Mouse (Mus musculus): ENCODE data around the gene Tenm4. TPM values are rescaled to one million over a fixed set of nuclear protein-coding genes. Genes with fewer than 3 reads are reported as not detected.

The Tenm4 gene
- polyA plus RNA-seq, 1 experiment from 2014 or later, result 31.5 TPM

DNA sequence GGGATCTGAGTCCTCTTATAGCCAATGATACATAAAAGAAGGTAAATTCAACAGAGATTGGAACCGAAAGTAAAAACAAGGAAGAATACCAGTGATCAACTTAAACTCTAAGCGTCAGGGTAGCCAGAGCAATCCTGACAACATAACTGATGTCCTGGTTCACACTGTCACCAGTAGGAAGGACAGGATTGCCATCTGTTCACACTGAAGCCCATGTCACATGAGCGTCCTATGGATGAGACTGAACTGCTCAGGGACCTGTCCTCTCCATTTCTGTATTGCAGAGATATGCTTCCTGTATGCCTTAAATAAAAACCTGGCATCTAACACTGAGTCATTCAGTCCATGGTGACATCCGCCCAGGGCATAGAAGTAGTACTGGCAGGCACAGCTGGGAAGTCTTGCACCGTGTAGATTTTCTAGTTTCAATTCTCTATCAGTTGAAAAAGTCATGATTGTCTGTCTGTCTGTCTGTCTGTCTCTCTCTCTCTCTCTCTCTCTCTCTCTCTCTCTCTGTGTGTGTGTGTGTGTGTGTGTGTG is 684.9 kb downstream of the Tenm4 start:
- WGBS, result 90% methylated on average over 5 of the region's 5 CpGs
- Histone ChIP-seq H3K27ac (replicated peaks) (no peak overlapping the region), H3K4me3 (no peak overlapping the region), H3K4me1 (peaks cover 13% of the 10 kb centered on the region), H3K27me3 (replicated peaks; ENCODE audit: low read depth, poor library complexity, severe bottlenecking) (no peaks in the 10 kb centered on the region), H3K9me3 (no peaks in the 10 kb centered on the region), H3K36me3 (replicated peaks) (peaks cover 75% of the 10 kb centered on the region)
- no peak for DNase-seq (ENCODE audit: low spot score)

- Histone ChIP-seq H3K36me3 (replicated peaks) (peaks cover 69% of the 10 kb centered on the region), H3K27me3 (replicated peaks; ENCODE audit: low read depth, poor library complexity, severe bottlenecking) (no peaks in the 10 kb centered on the region), H3K9me3 (no peaks in the 10 kb centered on the region), H3K27ac (replicated peaks) (no peak overlapping the region), H3K4me3 (no peak overlapping the region), H3K4me1 (peaks cover 13% of the 10 kb centered on the region)
- DNase-seq (ENCODE audit: low spot score), result no peak
- WGBS, result 84% methylated on average over 4 of the region's 4 CpGs
Observed at GRCm38 (mm10) chr7:96856518-96856917, 685.5 kb downstream of the Tenm4 start.

- H3K27me3 ChIP-seq (replicated peaks; ENCODE audit: low read depth, poor library complexity, severe bottlenecking), result no peaks in the 10 kb centered on the region
- no peak overlapping the region for H3K27ac ChIP-seq (replicated peaks)
- no peak overlapping the region for H3K4me3 ChIP-seq
- no peak for DNase-seq (ENCODE audit: low spot score)
- H3K36me3 ChIP-seq (replicated peaks), result peaks cover 70% of the 10 kb centered on the region
- 85% methylated on average over 2 of the region's 2 CpGs for WGBS
- no peaks in the 10 kb centered on the region for H3K9me3 ChIP-seq
- peaks cover 19% of the 10 kb centered on the region for H3K4me1 ChIP-seq
Observed at GRCm38 (mm10) chr7:96859077-96859476, 688.0 kb downstream of the Tenm4 start.

DNA sequence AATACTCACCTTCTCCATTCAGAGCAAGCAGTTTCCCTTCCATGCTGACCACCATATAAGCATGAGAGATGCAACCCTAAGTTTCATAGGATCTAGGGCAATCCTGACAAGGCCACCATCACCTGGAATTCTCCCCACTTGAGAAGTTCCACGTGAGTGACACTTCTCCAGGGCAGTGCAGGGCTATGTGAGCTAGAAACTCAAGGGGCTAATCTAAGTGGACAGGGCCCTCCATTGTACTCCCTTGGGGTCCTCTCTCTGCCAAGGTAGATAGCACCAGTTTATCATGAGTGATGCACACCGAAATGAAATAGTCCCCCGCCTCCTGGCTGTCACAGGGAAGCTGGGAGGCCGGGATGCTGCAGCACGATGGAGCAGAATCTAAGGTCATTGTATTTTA is 688.6 kb downstream of the Tenm4 start:
- H3K4me1 ChIP-seq, result peaks cover 19% of the 10 kb centered on the region
- no peaks in the 10 kb centered on the region for H3K27me3 ChIP-seq (replicated peaks; ENCODE audit: low read depth, poor library complexity, severe bottlenecking)
- no peak overlapping the region for H3K4me3 ChIP-seq
- H3K27ac ChIP-seq (replicated peaks), result no peak overlapping the region
- WGBS, result 85% methylated on average over 5 of the region's 5 CpGs
- no peaks in the 10 kb centered on the region for H3K9me3 ChIP-seq
- H3K36me3 ChIP-seq (replicated peaks), result peaks cover 70% of the 10 kb centered on the region
- no peak for DNase-seq (ENCODE audit: low spot score)

GRCm38 (mm10) chr7:96860650-96861049 is 689.6 kb downstream of the Tenm4 start:
- peak overlapping the region; percentile 35; the same call in 1 of the 2 replicates for H3K27ac ChIP-seq (replicated peaks)
- H3K4me3 ChIP-seq, result no peak overlapping the region
- H3K4me1 ChIP-seq, result peaks cover 19% of the 10 kb centered on the region
- DNase-seq (ENCODE audit: low spot score), result no peak
- no peaks in the 10 kb centered on the region for H3K27me3 ChIP-seq (replicated peaks; ENCODE audit: low read depth, poor library complexity, severe bottlenecking)
- H3K36me3 ChIP-seq (replicated peaks), result peaks cover 71% of the 10 kb centered on the region
- no peaks in the 10 kb centered on the region for H3K9me3 ChIP-seq
- 57% methylated on average over 4 of the region's 4 CpGs for WGBS

DNA sequence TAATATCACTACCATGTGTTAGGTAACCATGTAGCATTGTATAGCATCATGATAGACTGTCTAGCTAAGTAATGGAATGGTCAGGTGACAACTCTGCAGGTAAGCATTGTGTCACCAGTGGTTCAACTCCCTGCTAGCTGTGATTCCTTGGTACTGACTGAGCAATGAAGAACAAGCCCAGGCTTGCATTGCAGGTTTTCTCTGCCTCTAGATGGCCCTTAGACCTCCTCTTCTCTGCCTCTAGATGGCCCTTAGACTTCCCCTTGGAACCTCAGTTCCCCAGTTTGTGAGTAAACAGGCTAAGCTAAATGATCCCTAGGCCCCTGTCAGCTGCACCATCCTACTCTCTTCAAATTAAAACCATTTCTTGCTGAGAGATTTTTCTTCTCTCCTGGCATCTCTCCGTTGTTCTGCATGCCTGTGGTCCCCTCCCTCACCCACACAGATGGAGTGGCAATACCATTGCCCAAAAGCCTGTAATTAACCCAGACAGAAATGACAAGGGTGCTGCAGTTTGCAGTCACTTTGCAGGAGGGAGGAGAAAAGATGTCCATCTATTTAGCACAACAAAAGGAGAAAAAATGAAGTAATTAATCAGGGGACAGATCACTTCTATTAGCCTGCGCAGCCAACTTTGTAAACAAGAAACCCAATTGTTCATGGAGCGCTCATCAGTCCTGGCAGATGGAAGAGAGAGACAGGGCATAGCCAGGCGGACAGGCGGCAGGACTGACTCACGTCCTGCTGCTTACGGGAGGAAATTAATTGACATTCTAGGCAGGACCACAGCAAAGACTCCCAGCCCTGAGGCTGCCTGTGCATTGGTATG is 694.1 kb downstream of the Tenm4 start:
- peaks cover 88% of the 10 kb centered on the region for H3K36me3 ChIP-seq (replicated peaks)
- 59% methylated on average over 7 of the region's 7 CpGs for WGBS
- peaks cover 13% of the 10 kb centered on the region for H3K4me1 ChIP-seq
- H3K27ac ChIP-seq (replicated peaks), result no peak overlapping the region
- no peak for DNase-seq (ENCODE audit: low spot score)
- no peaks in the 10 kb centered on the region for H3K27me3 ChIP-seq (replicated peaks; ENCODE audit: low read depth, poor library complexity, severe bottlenecking)
- H3K9me3 ChIP-seq, result no peaks in the 10 kb centered on the region
- no peak overlapping the region for H3K4me3 ChIP-seq

GRCm38 (mm10) chr7:96869079-96869810 is 698.2 kb downstream of the Tenm4 start:
- H3K4me1 ChIP-seq, result no peaks in the 10 kb centered on the region; the same call in 1 of the 2 replicates
- H3K9me3 ChIP-seq, result no peaks in the 10 kb centered on the region
- H3K4me3 ChIP-seq, result no peak overlapping the region
- DNase-seq (ENCODE audit: low spot score), result no peak
- no peaks in the 10 kb centered on the region for H3K27me3 ChIP-seq (replicated peaks; ENCODE audit: low read depth, poor library complexity, severe bottlenecking)
- H3K27ac ChIP-seq (replicated peaks), result no peak overlapping the region
- peaks cover 94% of the 10 kb centered on the region for H3K36me3 ChIP-seq (replicated peaks)
- WGBS, result 91% methylated on average over 16 of the region's 16 CpGs

GRCm38 (mm10) chr7:96870473-96870872 is 699.4 kb downstream of the Tenm4 start:
- no peak overlapping the region for H3K27ac ChIP-seq (replicated peaks)
- DNase-seq (ENCODE audit: low spot score), result no peak
- no peaks in the 10 kb centered on the region for H3K9me3 ChIP-seq
- peaks cover 96% of the 10 kb centered on the region for H3K36me3 ChIP-seq (replicated peaks)
- no peaks in the 10 kb centered on the region for H3K27me3 ChIP-seq (replicated peaks; ENCODE audit: low read depth, poor library complexity, severe bottlenecking)
- H3K4me1 ChIP-seq, result no peaks in the 10 kb centered on the region
- H3K4me3 ChIP-seq, result no peak overlapping the region
- WGBS, result 91% methylated on average over 8 of the region's 8 CpGs

DNA sequence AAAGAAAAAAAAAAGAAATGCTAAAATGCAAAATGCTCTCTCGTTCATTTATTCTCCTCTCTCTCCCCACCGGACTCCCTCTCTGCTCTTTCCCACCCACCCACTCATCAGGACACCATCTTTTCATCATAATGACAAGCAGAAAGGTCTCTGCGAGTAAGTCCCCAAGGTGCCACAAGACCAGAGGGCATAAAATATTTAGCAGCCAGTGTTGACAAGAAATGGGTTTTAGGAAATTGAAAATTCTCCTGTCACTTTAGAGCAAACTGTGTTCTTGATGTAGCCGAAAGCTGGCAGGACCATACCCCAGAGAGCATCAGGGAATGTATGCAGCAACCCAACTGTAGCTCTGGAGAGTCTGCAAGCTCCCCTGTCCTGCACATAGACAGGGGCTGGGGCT is 700.0 kb downstream of the Tenm4 start:
- H3K4me1 ChIP-seq, result no peaks in the 10 kb centered on the region
- no peaks in the 10 kb centered on the region for H3K9me3 ChIP-seq
- no peak overlapping the region for H3K27ac ChIP-seq (replicated peaks)
- 91% methylated on average over 4 of the region's 4 CpGs for WGBS
- H3K36me3 ChIP-seq (replicated peaks), result peaks cover 92% of the 10 kb centered on the region
- no peak overlapping the region for H3K4me3 ChIP-seq
- no peak for DNase-seq (ENCODE audit: low spot score)
- H3K27me3 ChIP-seq (replicated peaks; ENCODE audit: low read depth, poor library complexity, severe bottlenecking), result no peaks in the 10 kb centered on the region

- WGBS, result 88% methylated on average over 7 of the region's 7 CpGs
Observed at GRCm38 (mm10) chr7:96878511-96879276, 707.6 kb downstream of the Tenm4 start.

DNA sequence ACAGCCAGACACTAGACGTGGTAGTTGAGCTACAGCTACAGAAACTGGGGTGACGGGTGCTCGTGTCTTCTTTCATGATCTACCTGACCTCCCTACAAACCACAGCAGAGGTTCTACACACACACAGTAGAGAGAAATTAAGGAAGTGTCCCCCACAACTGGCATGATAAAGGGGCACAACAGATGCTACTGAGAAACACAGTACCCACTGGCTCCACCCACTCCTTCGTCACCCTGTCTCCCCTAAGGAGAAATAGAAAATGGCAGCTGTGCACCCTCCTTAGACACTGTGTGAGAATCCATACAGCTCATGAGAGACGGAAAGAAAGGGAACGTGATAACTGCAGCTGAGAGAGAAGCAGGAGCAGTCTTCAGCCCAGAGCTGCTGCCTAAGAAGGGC is 708.5 kb downstream of the Tenm4 start:
- H3K4me3 ChIP-seq, result no peak overlapping the region
- no peaks in the 10 kb centered on the region; the same call in 1 of the 2 replicates for H3K4me1 ChIP-seq

More at GRCm38 (mm10) chr7:96878511-96879276, 707.6 kb downstream of the Tenm4 start:
- Histone ChIP-seq H3K36me3 (replicated peaks) (peaks cover 45% of the 10 kb centered on the region), H3K4me1 (no peaks in the 10 kb centered on the region), H3K4me3 (no peak overlapping the region), H3K27ac (replicated peaks) (no peak overlapping the region), H3K27me3 (replicated peaks; ENCODE audit: low read depth, poor library complexity, severe bottlenecking) (no peaks in the 10 kb centered on the region), H3K9me3 (no peaks in the 10 kb centered on the region)
- DNase-seq (ENCODE audit: low spot score), result no peak

More for the DNA sequence above, 708.5 kb downstream of the Tenm4 start:
- 90% methylated on average over 6 of the region's 6 CpGs for WGBS
- Histone ChIP-seq H3K27ac (replicated peaks) (no peak overlapping the region), H3K9me3 (no peaks in the 10 kb centered on the region), H3K36me3 (replicated peaks) (peaks cover 42% of the 10 kb centered on the region), H3K27me3 (replicated peaks; ENCODE audit: low read depth, poor library complexity, severe bottlenecking) (no peaks in the 10 kb centered on the region)
- DNase-seq (ENCODE audit: low spot score), result no peak
